Mouse (Mus musculus) forebrain, embryonic 14.5 days (tissue): ENCODE data around the gene Sap30bp. TPM values are rescaled to one million over a fixed set of nuclear protein-coding genes. Genes with fewer than 3 reads are reported as not detected.

Source experiments
- ATAC-seq: fragments of 200-750 bp; cut with Nextera tagmentation; 2 replicates; pipeline ENCODE4 v1.8.0; 2017; ENCODE audit warnings: mild to moderate bottlenecking, moderate library complexity
- DNase-seq: peaks from one replicate; pipeline ENCODE4 v3.0.0-alpha.2; 2015; ENCODE audit warnings: low spot score
- H3K27ac ChIP-seq: fragments of 300-500 bp; sonication (generic); 2 replicates; pipeline ENCODE4 v1.5.1; 2014; ENCODE audit warnings: low read depth, mild to moderate bottlenecking, control low read depth, low read length, moderate library complexity
- H3K27me3 ChIP-seq: fragments of 300-500 bp; sonication (generic); replicated peaks from 2 replicates; pipeline ENCODE4 v1.6.1; 2014; ENCODE audit warnings: low read length, control low read depth, mixed read lengths; ENCODE audit not compliant: control insufficient read depth, insufficient read depth
- H3K36me3 ChIP-seq: fragments of 300-500 bp; sonication (generic); 2 replicates; pipeline ENCODE4 v1.6.1; 2014; ENCODE audit warnings: low read length, control low read depth; ENCODE audit not compliant: control insufficient read depth, insufficient read depth
- H3K4me1 ChIP-seq: fragments of 300-500 bp; sonication (generic); 2 replicates; pipeline ENCODE4 v1.6.1; 2014; ENCODE audit warnings: antibody characterized with exemption, low read length, control low read depth; ENCODE audit not compliant: control insufficient read depth, insufficient read depth
- H3K4me2 ChIP-seq: fragments of 300-500 bp; sonication (generic); 2 replicates; pipeline ENCODE4 v1.6.1; 2014; ENCODE audit warnings: mild to moderate bottlenecking, control low read depth, low read length
- H3K4me3 ChIP-seq: fragments of 300-500 bp; sonication (generic); 2 replicates; pipeline ENCODE4 v1.5.1; 2014; ENCODE audit warnings: low read depth, low read length, control low read depth
- H3K9ac ChIP-seq: fragments of 300-500 bp; sonication (generic); 2 replicates; pipeline ENCODE4 v1.6.1; 2014; ENCODE audit warnings: mild to moderate bottlenecking, low read length, control low read depth, moderate library complexity
- H3K9me3 ChIP-seq: fragments of 300-500 bp; sonication (generic); replicated peaks from 2 replicates; pipeline ENCODE4 v1.6.1; 2016; ENCODE audit warnings: low read length, control low read depth, mixed read lengths; ENCODE audit not compliant: control insufficient read depth
- WGBS: fragments of 180-500 bp; shearing (Covaris S2); extraction: QIAGEN DNeasy Blood & Tissue Kit; methylation state at CpG from one replicate; pipeline ENCODE4 v1.1.7; 2014; 5-methylcytosine and 5-hydroxymethylcytosine counted together
- polyA plus RNA-seq: library from polyadenylated mRNA; unstranded; fragments of >200 nt; fragmentation: Nextera tagmentation; extraction: Ambion mirVana; gene quantifications from 2 replicates; pipeline ENCODE4 v1.2.1, GENCODE M21; 2014

Sap30bp gene
- polyA plus RNA-seq, 1 experiment from 2014 or later: 55.8 TPM

- ATAC-seq (no peak), DNase-seq (no peak)
- no peaks in the 10 kb centered on the region for H3K9me3 ChIP-seq
- no peak overlapping the region for H3K4me3 ChIP-seq
- no peak overlapping the region for H3K27ac ChIP-seq
- no peak overlapping the region for H3K4me2 ChIP-seq
- WGBS: 90% methylated on average over 8 of the region's 8 CpGs
- H3K9ac ChIP-seq: no peak overlapping the region
- H3K4me1 ChIP-seq: no peaks in the 10 kb centered on the region
- H3K36me3 ChIP-seq: 0 out of 2 replicates have a peak, but pooled peaks cover 11% of the 10 kb centered on the region
- H3K27me3 ChIP-seq: no peaks in the 10 kb centered on the region
Observed at GRCm38 (mm10) chr11:115904231-115904955, 28.7 kb upstream of the Sap30bp start.

- H3K27ac ChIP-seq: no peak overlapping the region
- no peaks in the 10 kb centered on the region for H3K9me3 ChIP-seq
- no peaks in the 10 kb centered on the region for H3K4me1 ChIP-seq
- DNase-seq (no peak), ATAC-seq (no peak)
- 59% methylated on average over 16 of the region's 16 CpGs for WGBS
- no peaks in the 10 kb centered on the region for H3K27me3 ChIP-seq
- H3K9ac ChIP-seq: no peak overlapping the region
- no peak overlapping the region for H3K4me3 ChIP-seq
- no peak overlapping the region for H3K4me2 ChIP-seq
- 0 out of 2 replicates have a peak, but pooled peaks cover 11% of the 10 kb centered on the region for H3K36me3 ChIP-seq
Observed at GRCm38 (mm10) chr11:115904956-115905790, 27.9 kb upstream of the Sap30bp start.

- DNase-seq (no peak), ATAC-seq (no peak)
- Histone ChIP-seq H3K9me3 (no peaks in the 10 kb centered on the region), H3K36me3 (0 out of 2 replicates have a peak, but pooled peaks cover 11% of the 10 kb centered on the region), H3K9ac (no peak overlapping the region), H3K27ac (no peak overlapping the region), H3K4me3 (no peak overlapping the region), H3K27me3 (no peaks in the 10 kb centered on the region), H3K4me1 (no peaks in the 10 kb centered on the region), H3K4me2 (no peak overlapping the region)
- WGBS: 76% methylated on average over 3 of the region's 3 CpGs
Observed at GRCm38 (mm10) chr11:115906116-115906515, 27.0 kb upstream of the Sap30bp start.

- no peaks in the 10 kb centered on the region for H3K27me3 ChIP-seq
- no peaks in the 10 kb centered on the region for H3K9me3 ChIP-seq
- H3K27ac ChIP-seq: no peak overlapping the region
- DNase-seq (no peak), ATAC-seq (no peak)
- H3K9ac ChIP-seq: no peak overlapping the region
- H3K4me1 ChIP-seq: no peaks in the 10 kb centered on the region
- 90% methylated on average over 5 of the region's 5 CpGs for WGBS
- H3K4me3 ChIP-seq: no peak overlapping the region
- 0 out of 2 replicates have a peak, but pooled peaks cover 11% of the 10 kb centered on the region for H3K36me3 ChIP-seq
- no peak overlapping the region for H3K4me2 ChIP-seq
Observed at GRCm38 (mm10) chr11:115906521-115906920, 26.6 kb upstream of the Sap30bp start.

GRCm38 (mm10) chr11:115911134-115911561 is 21.9 kb upstream of the Sap30bp start:
- Histone ChIP-seq H3K27ac (no peak overlapping the region), H3K27me3 (no peaks in the 10 kb centered on the region), H3K9ac (no peak overlapping the region), H3K4me3 (no peak overlapping the region), H3K9me3 (no peaks in the 10 kb centered on the region), H3K36me3 (peaks cover 25% of the 10 kb centered on the region), H3K4me1 (no peaks in the 10 kb centered on the region), H3K4me2 (no peak overlapping the region)
- WGBS: 99% methylated on average over 5 of the region's 5 CpGs
- ATAC-seq (no peak), DNase-seq (no peak)

GRCm38 (mm10) chr11:115911632-115912376 is 21.3 kb upstream of the Sap30bp start, which contains the start of gene Smim6:
Gene Smim6 (plus strand): TSS chr11:115912017.
- Histone ChIP-seq H3K36me3 (peaks cover 31% of the 10 kb centered on the region), H3K4me1 (no peaks in the 10 kb centered on the region), H3K27me3 (no peaks in the 10 kb centered on the region), H3K27ac (no peak within 1 kb of the TSS), H3K9ac (no peak within 1 kb of the TSS), H3K4me3 (no peak within 1 kb of the TSS), H3K4me2 (no peak within 1 kb of the TSS), H3K9me3 (no peaks in the 10 kb centered on the region)
- no peak for DNase-seq
- 89% methylated on average over 11 of the region's 11 CpGs for WGBS
- ATAC-seq: no peak

- DNase-seq (no peak), ATAC-seq (no peak)
- Histone ChIP-seq H3K36me3 (peaks cover 43% of the 10 kb centered on the region), H3K27me3 (no peaks in the 10 kb centered on the region), H3K9me3 (no peaks in the 10 kb centered on the region), H3K9ac (no peak overlapping the region), H3K4me2 (no peak overlapping the region), H3K4me3 (no peak overlapping the region), H3K4me1 (no peaks in the 10 kb centered on the region), H3K27ac (no peak overlapping the region)
- 93% methylated on average over 4 of the region's 4 CpGs for WGBS
Observed at GRCm38 (mm10) chr11:115916579-115916978, 16.5 kb upstream of the Sap30bp start.

- ATAC-seq (no peak), DNase-seq (no peak)
- H3K4me1 ChIP-seq: no peaks in the 10 kb centered on the region
- H3K27me3 ChIP-seq: no peaks in the 10 kb centered on the region
- H3K9me3 ChIP-seq: no peaks in the 10 kb centered on the region
- H3K36me3 ChIP-seq: peaks cover 52% of the 10 kb centered on the region
- H3K9ac ChIP-seq: no peak overlapping the region
- 90% methylated on average over 5 of the region's 5 CpGs for WGBS
- no peak overlapping the region for H3K27ac ChIP-seq
- H3K4me3 ChIP-seq: no peak overlapping the region
- no peak overlapping the region for H3K4me2 ChIP-seq
Observed at GRCm38 (mm10) chr11:115918637-115919036, 14.4 kb upstream of the Sap30bp start.
